Mouse (Mus musculus) stomach, postnatal 0 days (tissue): ENCODE data around the gene Hspa12a.

Experiments used
- CTCF ChIP-seq: IDR thresholded peaks from 2 replicates; pipeline ENCODE4 v1.5.1; 2016; ENCODE audit warnings: antibody characterized with exemption, low read depth, mild to moderate bottlenecking, moderate library complexity
- EP300 ChIP-seq: optimal IDR thresholded peaks from 2 replicates; pipeline ENCODE3; 2016; ENCODE audit warnings: antibody characterized with exemption

- TF ChIP-seq EP300, result no peak
- TF ChIP-seq CTCF, result no peak
Measured at GRCm38 (mm10) chr19:58974126-58974525, 30.7 kb upstream of the Hspa12a start.
